Mouse (Mus musculus) forebrain, embryonic 16.5 days (tissue): ENCODE results near the gene Ankrd44. TPM values are rescaled to one million over a fixed set of nuclear protein-coding genes. Genes with fewer than 3 reads are reported as not detected.

Experiments
- ATAC-seq: fragments of 200-750 bp; cut with Nextera tagmentation; 2 replicates; pipeline ENCODE4 v1.8.0; 2017; ENCODE audit warnings: mild to moderate bottlenecking, moderate library complexity
- H3K27ac ChIP-seq: fragments of 300-500 bp; sonication (generic); 2 replicates; pipeline ENCODE4 v1.5.1; 2014; ENCODE audit warnings: low read length, control low read depth
- H3K27me3 ChIP-seq: fragments of 300-500 bp; sonication (generic); replicated peaks from 2 replicates; pipeline ENCODE4 v1.6.1; 2014; ENCODE audit warnings: low read length; ENCODE audit not compliant: control insufficient read depth, insufficient read depth
- H3K36me3 ChIP-seq: fragments of 300-500 bp; sonication (generic); 2 replicates; pipeline ENCODE4 v1.6.1; 2014; ENCODE audit not compliant: control insufficient read depth, insufficient read depth
- H3K4me1 ChIP-seq: fragments of 300-500 bp; sonication (generic); replicated peaks from 2 replicates; pipeline ENCODE4 v1.6.1; 2014; ENCODE audit warnings: low read length; ENCODE audit not compliant: control insufficient read depth, insufficient read depth
- H3K4me2 ChIP-seq: fragments of 300-500 bp; sonication (generic); 2 replicates; pipeline ENCODE4 v1.6.1; 2014; ENCODE audit warnings: mild to moderate bottlenecking, low read length, control low read depth
- H3K4me3 ChIP-seq: fragments of 300-500 bp; sonication (generic); replicated peaks from 2 replicates; pipeline ENCODE4 v1.5.1; 2014; ENCODE audit warnings: mild to moderate bottlenecking, low read length, control low read depth
- H3K9ac ChIP-seq: fragments of 300-500 bp; sonication (generic); replicated peaks from 2 replicates; pipeline ENCODE4 v1.6.1; 2014; ENCODE audit warnings: low read depth, low read length, control low read depth
- H3K9me3 ChIP-seq: fragments of 300-500 bp; sonication (generic); 2 replicates; pipeline ENCODE4 v1.6.1; 2016; ENCODE audit warnings: low read length; ENCODE audit not compliant: control insufficient read depth
- WGBS: fragments of 180-500 bp; shearing (Covaris S2); extraction: QIAGEN DNeasy Blood & Tissue Kit; methylation state at CpG from one replicate; pipeline ENCODE4 v1.1.7; 2014; 5-methylcytosine and 5-hydroxymethylcytosine counted together
- polyA plus RNA-seq: library from polyadenylated mRNA; unstranded; fragments of >200 nt; fragmentation: Nextera tagmentation; extraction: Ambion mirVana; gene quantifications from 2 replicates; pipeline ENCODE4 v1.2.1, GENCODE M21; 2015

The Ankrd44 gene
- polyA plus RNA-seq, 1 experiment from 2014 or later = 28.2 TPM

DNA sequence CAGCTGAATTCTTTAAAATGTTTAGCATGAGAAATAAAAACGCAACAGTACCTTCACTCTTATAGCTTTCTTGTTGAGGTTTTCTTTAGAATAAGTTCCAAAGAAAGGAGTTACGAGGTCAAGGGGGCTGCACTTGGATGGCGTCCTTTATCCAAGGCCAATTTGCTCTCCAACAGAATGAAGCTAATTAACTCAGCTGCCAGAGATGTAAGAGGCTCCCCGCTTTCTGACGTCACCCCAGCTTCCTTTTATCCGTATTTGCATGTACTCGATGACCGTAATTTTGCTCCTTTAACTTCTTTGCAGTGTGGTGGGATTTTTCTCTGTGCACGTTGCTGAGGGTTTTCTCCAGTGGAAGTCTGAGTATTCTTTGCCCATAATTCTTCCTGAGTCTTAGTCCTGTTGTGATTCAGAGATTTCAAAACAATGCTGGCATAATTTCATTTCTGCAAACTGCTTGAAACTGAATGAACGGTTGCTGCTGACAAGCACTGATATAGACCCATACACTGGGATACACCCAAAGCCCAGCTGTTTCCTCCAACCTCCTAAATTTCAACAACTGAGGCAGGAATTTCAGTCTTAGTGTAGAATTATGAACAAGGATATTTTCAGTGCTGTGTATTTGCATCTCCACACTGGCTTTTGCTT, 48.6 kb downstream of the Ankrd44 start:
- H3K9me3 ChIP-seq = no peaks in the 10 kb centered on the region
- no peaks in the 10 kb centered on the region for H3K27me3 ChIP-seq
- no peaks in the 10 kb centered on the region for H3K36me3 ChIP-seq
- H3K27ac ChIP-seq = no peak overlapping the region; the same call in 1 of the 2 replicates
- 0 out of 2 replicates have a peak overlapping the region, but pooled peaks have one; percentile 11 for H3K9ac ChIP-seq
- peak overlapping the region; percentile 43 for H3K4me2 ChIP-seq
- peaks cover 11% of the 10 kb centered on the region for H3K4me1 ChIP-seq
- 10% methylated on average over 10 of the region's 10 CpGs for WGBS
- peak; percentile 50 for ATAC-seq
- H3K4me3 ChIP-seq = 0 out of 2 replicates have a peak overlapping the region, but pooled peaks have one; percentile 18

DNA sequence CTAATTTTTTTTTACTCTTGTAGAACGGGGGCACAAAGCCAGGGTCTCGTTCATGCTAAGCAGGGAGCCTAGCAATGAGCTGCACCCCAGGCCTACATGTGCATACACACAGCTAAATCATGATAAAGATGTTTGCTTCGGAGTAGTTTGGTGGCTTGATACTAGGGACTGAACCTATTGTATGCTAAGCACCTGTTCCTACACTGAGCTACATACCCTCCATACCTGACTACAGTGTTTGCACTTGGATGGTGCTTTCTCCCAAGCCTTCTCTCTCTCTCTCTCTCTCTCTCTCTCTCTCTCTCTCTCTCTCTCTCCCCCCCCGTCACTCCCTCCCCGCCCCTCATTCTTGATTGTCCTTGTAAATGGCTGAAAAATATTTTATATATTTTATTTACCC, 49.2 kb downstream of the Ankrd44 start:
- Histone ChIP-seq H3K4me1 (peaks cover 11% of the 10 kb centered on the region), H3K27ac (no peak overlapping the region), H3K4me2 (no peak overlapping the region), H3K27me3 (no peaks in the 10 kb centered on the region), H3K9ac (no peak overlapping the region), H3K4me3 (no peak overlapping the region), H3K9me3 (no peaks in the 10 kb centered on the region), H3K36me3 (no peaks in the 10 kb centered on the region)
- no peak for ATAC-seq
- WGBS = 47% methylated on average over 5 of the region's 5 CpGs

GRCm38 (mm10) chr1:54874094-54874493, 52.1 kb downstream of the Ankrd44 start:
- Histone ChIP-seq H3K4me2 (no peak overlapping the region), H3K27ac (no peak overlapping the region), H3K36me3 (no peaks in the 10 kb centered on the region), H3K9ac (no peak overlapping the region), H3K9me3 (no peaks in the 10 kb centered on the region), H3K4me3 (no peak overlapping the region), H3K27me3 (no peaks in the 10 kb centered on the region), H3K4me1 (peaks cover 11% of the 10 kb centered on the region)
- no peak for ATAC-seq
- 85% methylated on average over 6 of the region's 6 CpGs for WGBS

GRCm38 (mm10) chr1:54872857-54873616, 53.1 kb downstream of the Ankrd44 start:
- Histone ChIP-seq H3K9ac (no peak overlapping the region), H3K9me3 (no peaks in the 10 kb centered on the region), H3K4me1 (peaks cover 17% of the 10 kb centered on the region), H3K4me2 (no peak overlapping the region), H3K36me3 (no peaks in the 10 kb centered on the region), H3K27me3 (no peaks in the 10 kb centered on the region), H3K27ac (no peak overlapping the region), H3K4me3 (no peak overlapping the region)
- no peak for ATAC-seq
- WGBS = 46% methylated on average over 9 of the region's 9 CpGs

DNA sequence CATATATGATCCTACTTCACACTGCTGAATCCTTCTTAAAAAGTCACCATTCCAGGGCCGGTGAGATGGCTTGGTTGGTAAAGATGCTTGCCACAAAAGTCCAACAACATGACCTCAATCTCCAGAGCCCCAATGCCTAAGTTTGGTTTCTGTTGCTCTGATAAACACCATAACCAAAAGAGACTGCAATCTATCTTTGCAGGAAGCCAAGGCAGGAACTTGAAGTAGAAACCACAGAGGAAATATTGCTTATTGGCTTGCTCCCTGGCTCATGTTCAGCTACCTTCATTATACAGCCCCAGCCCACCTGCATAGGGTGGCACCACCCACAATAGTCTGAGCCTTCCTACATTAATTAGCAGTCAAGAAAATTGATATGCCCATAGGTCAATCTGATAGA, 54.9 kb downstream of the Ankrd44 start:
- Histone ChIP-seq H3K27me3 (no peaks in the 10 kb centered on the region), H3K4me2 (no peak overlapping the region), H3K9ac (no peak overlapping the region), H3K4me3 (no peak overlapping the region), H3K36me3 (no peaks in the 10 kb centered on the region), H3K4me1 (peaks cover 11% of the 10 kb centered on the region), H3K9me3 (no peaks in the 10 kb centered on the region), H3K27ac (no peak overlapping the region)
- 88% methylated on average over 1 of the region's 1 CpGs for WGBS
- ATAC-seq = no peak

- 93% methylated on average over 2 of the region's 2 CpGs for WGBS
- no peaks in the 10 kb centered on the region for H3K27me3 ChIP-seq
- no peaks in the 10 kb centered on the region for H3K9me3 ChIP-seq
- no peak overlapping the region for H3K4me3 ChIP-seq
- no peak overlapping the region for H3K9ac ChIP-seq
- peaks cover 11% of the 10 kb centered on the region for H3K4me1 ChIP-seq
- no peak overlapping the region for H3K4me2 ChIP-seq
- no peaks in the 10 kb centered on the region for H3K36me3 ChIP-seq
- ATAC-seq = no peak
- no peak overlapping the region for H3K27ac ChIP-seq
Observed at GRCm38 (mm10) chr1:54870634-54871033, 55.6 kb downstream of the Ankrd44 start.

DNA sequence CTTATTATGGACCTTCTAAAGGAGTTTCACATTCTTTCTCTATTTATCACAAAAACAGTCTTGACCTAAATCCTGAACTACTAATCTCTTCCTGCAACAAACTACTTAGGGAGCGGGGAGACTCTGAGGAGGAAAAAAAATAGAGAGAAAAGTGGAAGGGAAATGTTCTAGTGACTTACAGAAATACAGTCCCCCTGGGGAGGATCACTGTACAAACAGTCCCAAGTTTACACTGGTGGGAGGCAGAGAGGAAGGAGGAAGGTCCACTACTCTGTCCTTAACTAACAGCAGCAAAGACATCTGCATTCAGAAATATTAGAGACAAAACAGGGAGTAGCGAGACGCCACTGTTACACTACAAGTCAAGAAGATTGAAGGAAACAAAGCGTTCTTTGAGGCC, 59.0 kb downstream of the Ankrd44 start:
- 0 out of 2 replicates have a peak, but pooled peaks have one; percentile 3 for ATAC-seq
- no peak overlapping the region for H3K27ac ChIP-seq
- peaks cover 7% of the 10 kb centered on the region for H3K4me1 ChIP-seq
- no peaks in the 10 kb centered on the region for H3K9me3 ChIP-seq
- no peaks in the 10 kb centered on the region for H3K27me3 ChIP-seq
- 32% methylated on average over 4 of the region's 4 CpGs for WGBS
- no peaks in the 10 kb centered on the region for H3K36me3 ChIP-seq
- H3K4me2 ChIP-seq = no peak overlapping the region
- no peak overlapping the region for H3K4me3 ChIP-seq
- H3K9ac ChIP-seq = no peak overlapping the region

GRCm38 (mm10) chr1:54866131-54866530, 60.1 kb downstream of the Ankrd44 start:
- H3K9ac ChIP-seq = no peak overlapping the region
- H3K4me1 ChIP-seq = peaks cover 7% of the 10 kb centered on the region
- no peaks in the 10 kb centered on the region for H3K27me3 ChIP-seq
- ATAC-seq = no peak
- 83% methylated on average over 3 of the region's 3 CpGs for WGBS
- H3K36me3 ChIP-seq = no peaks in the 10 kb centered on the region
- H3K4me3 ChIP-seq = no peak overlapping the region
- H3K4me2 ChIP-seq = no peak overlapping the region
- H3K27ac ChIP-seq = no peak overlapping the region
- H3K9me3 ChIP-seq = no peaks in the 10 kb centered on the region

GRCm38 (mm10) chr1:54864928-54865652, 61.1 kb downstream of the Ankrd44 start:
- H3K27ac ChIP-seq = no peak overlapping the region
- WGBS = 90% methylated on average over 7 of the region's 7 CpGs
- no peak overlapping the region for H3K4me2 ChIP-seq
- H3K4me3 ChIP-seq = no peak overlapping the region
- no peak overlapping the region for H3K9ac ChIP-seq
- H3K9me3 ChIP-seq = no peaks in the 10 kb centered on the region
- H3K4me1 ChIP-seq = peaks cover 7% of the 10 kb centered on the region
- no peak for ATAC-seq
- H3K27me3 ChIP-seq = no peaks in the 10 kb centered on the region
- no peaks in the 10 kb centered on the region for H3K36me3 ChIP-seq
